Mouse (Mus musculus) myocyte (in vitro differentiated cells): ENCODE data around the gene Six1. TPM values are rescaled to one million over a fixed set of nuclear protein-coding genes. Genes with fewer than 3 reads are reported as not detected.

Experiments used
- H3K27me3 ChIP-seq: one replicate; pipeline ENCODE4 v1.6.1; 2011; ENCODE audit not compliant: control insufficient read depth, insufficient read depth, insufficient read length
- H3K36me3 ChIP-seq: one replicate; pipeline ENCODE4 v1.6.1; 2011; ENCODE audit not compliant: control insufficient read depth, insufficient read depth
- H3K4me2 ChIP-seq: one replicate; pipeline ENCODE4 v1.6.1; 2011; ENCODE audit warnings: low read depth, control low read depth
- H3K4me3 ChIP-seq: one replicate; pipeline ENCODE4 v1.5.1; 2011; ENCODE audit warnings: mild to moderate bottlenecking, control low read depth, moderate library complexity
- H3K79me2 ChIP-seq: one replicate; pipeline ENCODE4 v1.6.1; 2011; ENCODE audit not compliant: control insufficient read depth, insufficient read depth
- H3ac ChIP-seq: one replicate; pipeline ENCODE4 v1.6.1; 2011; ENCODE audit not compliant: control insufficient read depth, insufficient read length
- CEBPB ChIP-seq: IDR thresholded peaks from 2 replicates; pipeline ENCODE4 v1.6.1; 2011; ENCODE audit warnings: mild to moderate bottlenecking, moderate library complexity; ENCODE audit not compliant: poor library complexity, insufficient read depth, severe bottlenecking
- E2F4 ChIP-seq: IDR thresholded peaks from one replicate; pipeline ENCODE4 v1.6.1; 2011; ENCODE audit warnings: mild to moderate bottlenecking, control low read depth, moderate library complexity; ENCODE audit not compliant: insufficient read depth
- MAX ChIP-seq: IDR thresholded peaks from one replicate; pipeline ENCODE4 v1.6.1; 2011; ENCODE audit warnings: low read depth, mild to moderate bottlenecking, control low read depth
- MYOD1 ChIP-seq, 3 experiments: IDR thresholded peaks; one replicate each; pipeline ENCODE4 v1.6.1; 2011; ENCODE audit warnings: control low read depth in 2 of 3, low read depth in 2 of 3, mild to moderate bottlenecking in 2 of 3, moderate library complexity in 1 of 3; ENCODE audit not compliant: insufficient read length in 2 of 3, control insufficient read depth in 1 of 3
- MYOG ChIP-seq, 3 experiments: IDR thresholded peaks; one replicate each; pipeline ENCODE4 v1.6.1; 2011; ENCODE audit warnings: control low read depth in 2 of 3, low read depth in 2 of 3, mild to moderate bottlenecking in 2 of 3; ENCODE audit not compliant: insufficient read length in 2 of 3, control insufficient read depth in 1 of 3, insufficient read depth in 1 of 3
- POLR2A ChIP-seq: IDR thresholded peaks from one replicate; pipeline ENCODE4 v1.6.1; 2011; ENCODE audit warnings: low read depth, mild to moderate bottlenecking, control low read depth, moderate library complexity; ENCODE audit not compliant: insufficient read length
- POLR2AphosphoS2 ChIP-seq: IDR thresholded peaks from one replicate; pipeline ENCODE4 v1.6.1; 2011; ENCODE audit warnings: low read depth, control low read depth; ENCODE audit not compliant: insufficient read length
- REST ChIP-seq: IDR thresholded peaks from one replicate; pipeline ENCODE4 v1.6.1; 2011; ENCODE audit warnings: mild to moderate bottlenecking, control low read depth, moderate library complexity; ENCODE audit not compliant: insufficient read depth, insufficient read length
- SRF ChIP-seq: IDR thresholded peaks from one replicate; pipeline ENCODE4 v1.6.1; 2011; ENCODE audit warnings: low read depth; ENCODE audit not compliant: control insufficient read depth, insufficient read length
- TCF12 ChIP-seq: IDR thresholded peaks from one replicate; pipeline ENCODE4 v1.6.1; 2011; ENCODE audit warnings: mild to moderate bottlenecking, control low read depth; ENCODE audit not compliant: poor library complexity, insufficient read depth, severe bottlenecking
- TCF3 ChIP-seq: IDR thresholded peaks from one replicate; pipeline ENCODE4 v1.6.1; 2011; ENCODE audit warnings: low read depth, control low read depth; ENCODE audit not compliant: insufficient read length
- polyA plus RNA-seq: library from polyadenylated mRNA; unstranded; fragments of >200 nt; fragmentation: generic; extraction: Trizol; gene quantifications from one replicate; pipeline ENCODE4 v1.2.1, GENCODE M21; 2012; ENCODE audit warnings: missing spikeins

Six1 gene
- polyA plus RNA-seq, 1 experiment = 71.7 TPM

- no peaks in the 10 kb centered on the region for H3K36me3 ChIP-seq
- H3K4me2 ChIP-seq = peak overlapping the region; percentile 79
- no peak overlapping the region for H3ac ChIP-seq
- peak overlapping the region; percentile 100 for H3K4me3 ChIP-seq
- H3K27me3 ChIP-seq = no peaks in the 10 kb centered on the region
- peaks cover 56% of the 10 kb centered on the region for H3K79me2 ChIP-seq
- TF ChIP-seq E2F4 (no peak), REST (no peak), MYOD1 (IDR thresholded peaks at IDR 0.05; ENCODE audit: control insufficient read depth in 1 of 3, insufficient read length in 2 of 3, low read depth in 2 of 3) (no peak), TCF12 (no peak), POLR2A (no peak)
Measured at GRCm38 (mm10) chr12:73047576-73047975, 6.1 kb downstream of the Six1 start.

GRCm38 (mm10) chr12:73046607-73047180 is 7.0 kb downstream of the Six1 start:
- Histone ChIP-seq H3K4me3 (peak overlapping the region; percentile 100), H3K79me2 (peaks cover 56% of the 10 kb centered on the region), H3ac (peak overlapping the region; percentile 96), H3K27me3 (no peaks in the 10 kb centered on the region), H3K4me2 (peak overlapping the region; percentile 79), H3K36me3 (peaks cover 7% of the 10 kb centered on the region)
- TF ChIP-seq E2F4 = peak; percentile 20
- TF ChIP-seq POLR2AphosphoS2 = peak; percentile 97
- TF ChIP-seq CEBPB = no peak
- TF ChIP-seq POLR2A = peak; percentile 99
- peak; percentile 8 for TF ChIP-seq REST
- no peak for TF ChIP-seq SRF
- TF ChIP-seq MYOG (IDR thresholded peaks at IDR 0.05; ENCODE audit: control insufficient read depth in 1 of 3, insufficient read depth in 1 of 3, insufficient read length in 2 of 3, low read depth in 2 of 3) = peak in 1 of 3 experiments; percentile 28
- TF ChIP-seq MAX = no peak
- peak in 1 of 3 experiments; percentile 12 for TF ChIP-seq MYOD1 (IDR thresholded peaks at IDR 0.05; ENCODE audit: control insufficient read depth in 1 of 3, insufficient read length in 2 of 3, low read depth in 2 of 3)

GRCm38 (mm10) chr12:73045724-73046606 is 7.7 kb downstream of the Six1 start:
- Histone ChIP-seq H3K27me3 (no peaks in the 10 kb centered on the region), H3K4me3 (peak overlapping the region; percentile 100), H3K4me2 (peak overlapping the region; percentile 31), H3K36me3 (peaks cover 7% of the 10 kb centered on the region), H3K79me2 (peaks cover 61% of the 10 kb centered on the region), H3ac (peak overlapping the region; percentile 96)
- TF ChIP-seq POLR2AphosphoS2 = peak; percentile 21
- no peak for TF ChIP-seq TCF3
- no peak for TF ChIP-seq TCF12
- peak; percentile 25 for TF ChIP-seq POLR2A

GRCm38 (mm10) chr12:73045046-73045723 is 8.5 kb downstream of the Six1 start:
- H3K79me2 ChIP-seq = peaks cover 63% of the 10 kb centered on the region
- peak overlapping the region; percentile 100 for H3K4me3 ChIP-seq
- H3K27me3 ChIP-seq = no peaks in the 10 kb centered on the region
- H3ac ChIP-seq = peak overlapping the region; percentile 96
- peaks cover 7% of the 10 kb centered on the region for H3K36me3 ChIP-seq
- no peak for TF ChIP-seq MYOD1 (IDR thresholded peaks at IDR 0.05; ENCODE audit: control insufficient read depth in 1 of 3, insufficient read length in 2 of 3, low read depth in 2 of 3)
- peak; percentile 2 for TF ChIP-seq POLR2A
- H3K4me2 ChIP-seq = peak overlapping the region; percentile 16

GRCm38 (mm10) chr12:73044221-73045045 is 9.3 kb downstream of the Six1 start:
- peak overlapping the region; percentile 96 for H3ac ChIP-seq
- no peaks in the 10 kb centered on the region for H3K27me3 ChIP-seq
- H3K79me2 ChIP-seq = peaks cover 71% of the 10 kb centered on the region
- peaks cover 7% of the 10 kb centered on the region for H3K36me3 ChIP-seq
- H3K4me3 ChIP-seq = peak overlapping the region; percentile 100
- TF ChIP-seq MAX (no peak), REST (no peak), POLR2A (peak; percentile 4), POLR2AphosphoS2 (peak; percentile 39)
- H3K4me2 ChIP-seq = peak overlapping the region; percentile 95
